Mouse (Mus musculus) right cerebral cortex, postnatal 14 days (tissue): ENCODE measurements around the gene Knstrn.
A peak's percentile ranks its signal among the peaks of the same experiment; 100 is the strongest.

ENCODE experiments used
- DNase-seq: peaks from one replicate; pipeline ENCODE4 v3.0.0; 2022

Knstrn gene

GRCm38 (mm10) chr2:118813981-118814836, at the start of gene Knstrn:
Gene Knstrn, plus strand, starts transcription at chr2:118814003.
- DNase-seq = peak; percentile 86

DNA sequence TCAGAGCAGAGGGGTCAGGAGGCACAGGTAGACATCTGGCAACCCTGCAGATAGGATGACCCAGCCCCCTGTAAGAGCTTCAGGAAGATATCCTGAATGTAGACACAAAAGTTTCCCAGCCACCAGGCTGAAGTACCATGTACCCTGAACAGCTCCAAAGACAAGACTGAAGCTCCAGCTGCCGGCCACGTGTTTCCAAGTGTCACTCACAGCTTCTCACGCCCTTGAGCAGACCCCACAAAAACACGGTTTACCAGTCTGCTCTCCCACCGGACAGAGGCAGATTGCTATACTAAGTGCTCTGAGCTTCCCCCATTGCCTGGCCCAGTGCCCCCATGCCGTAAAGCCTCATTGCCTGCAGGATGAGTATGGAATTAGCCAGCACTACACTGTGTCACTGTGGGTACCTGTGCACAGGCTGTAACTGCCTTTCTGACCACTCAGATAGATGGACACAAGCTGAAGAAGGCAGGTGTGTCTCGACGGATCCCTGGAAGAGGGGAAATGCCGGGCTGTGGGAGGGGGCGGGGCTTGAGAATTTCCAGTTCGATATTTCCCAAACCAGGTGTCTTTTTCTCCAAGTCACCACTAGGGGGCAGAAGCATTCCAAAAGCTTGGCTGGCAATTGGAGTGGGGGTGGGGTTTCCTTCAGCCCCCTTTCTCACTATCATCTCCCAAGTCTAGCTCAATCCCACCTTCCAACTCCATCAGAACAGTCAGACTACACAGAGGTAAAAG, 49.5 kb upstream of the Knstrn start:
- DNase-seq = peak; percentile 59

GRCm38 (mm10) chr2:118764875-118765274, 48.9 kb upstream of the Knstrn start:
- DNase-seq = no peak

DNA sequence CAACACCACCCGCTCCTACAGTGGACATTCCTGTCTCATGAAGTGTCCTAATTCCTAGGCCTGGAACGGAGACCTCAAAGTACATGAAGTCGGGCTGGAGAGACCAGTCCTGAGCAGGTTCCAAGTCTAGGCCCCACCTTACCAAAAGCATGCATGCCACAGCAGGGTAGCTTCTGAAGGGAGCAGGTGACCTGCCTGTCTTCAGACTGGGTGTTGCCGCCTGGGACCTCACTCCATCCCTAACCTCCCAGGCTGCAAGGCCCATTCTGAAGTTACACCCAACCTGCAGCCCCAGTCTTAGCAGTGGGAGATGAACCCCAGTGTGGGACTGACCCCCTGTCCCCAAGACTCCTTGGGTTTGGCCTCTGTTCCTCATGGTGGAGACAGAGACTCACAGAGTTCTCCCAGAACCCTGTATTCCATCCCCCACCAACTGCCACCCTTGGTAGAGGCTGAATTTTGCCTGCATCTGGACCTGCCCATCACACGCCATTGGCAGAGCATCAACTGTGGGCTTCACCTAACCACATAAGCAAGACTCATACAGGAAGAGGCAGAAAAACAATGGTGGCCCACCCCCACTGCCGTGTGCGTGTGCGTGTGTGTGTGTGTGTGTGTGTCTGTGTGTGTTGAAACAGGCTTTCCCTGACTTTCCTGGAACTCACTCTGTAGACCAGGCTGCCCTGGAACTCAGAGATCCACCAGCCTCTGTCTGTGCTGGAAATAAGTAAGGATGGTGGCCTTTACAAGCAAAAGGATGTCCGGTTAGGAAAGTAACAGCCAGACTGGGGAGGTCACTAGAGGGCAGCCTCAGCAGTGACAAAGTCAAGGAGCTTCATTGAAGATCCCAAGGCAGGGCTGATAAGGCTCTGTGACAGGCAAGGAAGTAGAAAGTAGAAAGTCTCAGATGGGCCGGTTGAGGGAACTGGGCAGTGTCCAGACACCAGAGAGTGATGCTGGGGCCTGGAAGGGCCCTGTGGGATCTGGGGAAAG, 47.5 kb upstream of the Knstrn start:
- DNase-seq = no peak

DNA sequence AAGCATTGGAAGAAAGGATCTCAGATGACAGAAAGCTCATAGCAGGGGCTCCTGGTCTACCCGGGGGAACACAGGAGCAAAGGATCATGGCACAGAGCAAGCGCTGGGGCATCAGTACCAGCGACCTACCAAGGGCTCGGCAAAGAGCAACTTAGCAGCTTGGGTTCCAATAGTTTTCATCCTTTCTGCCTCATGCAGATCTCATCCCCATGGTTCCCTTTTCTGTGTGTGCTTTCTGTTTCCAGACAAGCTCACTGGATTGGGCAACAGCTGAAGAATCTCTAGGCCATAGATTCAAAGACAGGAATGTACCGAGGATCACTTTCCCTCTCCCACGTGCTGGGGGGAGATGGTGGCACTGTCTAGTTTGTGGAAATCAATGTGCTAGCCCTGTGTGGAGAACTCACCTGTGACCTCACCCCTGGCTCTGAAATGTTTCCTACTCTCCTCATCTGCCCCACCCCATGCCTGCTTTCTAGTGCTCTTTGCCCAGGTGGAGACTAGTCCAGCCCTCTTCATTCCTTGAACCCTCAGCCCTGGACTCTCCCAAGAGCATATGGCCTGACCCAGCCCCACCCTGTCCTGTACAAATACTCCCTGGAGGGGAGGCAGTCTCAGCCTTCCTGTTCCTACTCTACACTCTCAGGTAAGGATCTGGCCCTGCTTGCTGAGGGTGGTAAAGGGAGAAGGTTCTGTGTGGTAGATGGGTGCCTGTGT, 41.5 kb upstream of the Knstrn start, which contains the start of gene Phgr1:
Gene Phgr1 (plus strand): TSS at position 612 of the 717 bp plus-strand sequence.
- DNase-seq = no peak

DNA sequence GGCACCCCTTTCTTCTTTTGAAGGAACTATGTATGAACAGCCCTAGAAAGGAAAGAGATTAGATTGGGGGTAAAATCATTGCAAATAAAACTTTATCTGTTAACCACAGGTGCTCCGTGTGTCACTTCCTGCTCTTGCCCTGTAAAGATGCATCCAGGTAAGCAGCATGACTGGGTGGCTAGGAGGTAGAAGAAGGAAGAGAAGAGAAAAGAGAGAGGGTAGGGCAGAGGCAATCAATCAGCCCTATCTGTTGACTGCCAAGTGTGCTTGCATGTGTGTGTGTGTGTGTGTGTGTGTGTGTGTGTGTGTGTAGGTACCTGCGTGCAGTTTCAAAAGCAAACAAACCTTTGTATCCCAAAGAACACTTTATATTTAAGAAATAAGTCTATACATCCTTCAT, 39.3 kb upstream of the Knstrn start:
- DNase-seq = no peak

- no peak for DNase-seq
These were observed 38.4 kb upstream of the Knstrn start for GRCm38 (mm10) chr2:118775396-118775795.

- DNase-seq = peak; percentile 47
These were observed 38.0 kb upstream of the Knstrn start for GRCm38 (mm10) chr2:118775846-118776245.

DNA sequence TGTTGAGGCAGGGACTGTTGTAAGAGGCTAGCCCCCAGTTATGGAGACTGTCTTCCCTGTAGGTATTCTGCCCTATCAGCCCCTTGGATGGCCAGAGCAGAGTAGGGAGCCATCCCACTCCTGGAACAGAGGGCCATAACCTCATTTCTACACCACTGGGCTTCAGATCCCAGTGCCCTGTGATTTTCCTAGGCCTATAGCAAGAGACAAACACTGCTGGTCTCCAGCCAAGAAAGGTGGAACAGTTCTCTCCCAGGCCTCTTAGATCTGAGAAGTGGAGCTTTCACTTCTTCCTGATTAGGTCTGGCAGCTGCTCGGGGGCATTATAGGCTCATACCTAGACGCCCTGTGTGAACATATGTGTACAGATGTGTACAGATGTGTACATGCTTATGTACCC, 37.5 kb upstream of the Knstrn start:
- DNase-seq = no peak

DNA sequence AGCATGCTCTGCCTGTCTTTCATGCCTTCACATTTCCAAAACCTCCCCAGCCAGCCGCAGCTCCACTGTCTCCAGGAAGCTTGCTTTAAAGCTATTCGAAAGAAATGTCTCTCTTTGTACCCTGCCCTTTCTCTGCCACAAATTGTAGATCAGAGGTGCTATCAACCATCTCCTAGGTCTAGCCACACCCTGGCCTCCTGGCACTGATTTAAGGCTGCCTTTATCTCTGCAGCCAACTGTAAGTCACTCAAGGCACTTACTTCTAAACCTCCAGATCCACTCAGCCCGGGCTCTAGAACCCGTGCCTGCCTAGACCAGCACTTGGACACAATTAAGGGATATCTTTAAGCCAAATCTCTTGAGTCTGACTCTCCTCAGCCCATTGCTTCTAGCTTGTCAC, 35.4 kb upstream of the Knstrn start:
- DNase-seq = no peak

DNA sequence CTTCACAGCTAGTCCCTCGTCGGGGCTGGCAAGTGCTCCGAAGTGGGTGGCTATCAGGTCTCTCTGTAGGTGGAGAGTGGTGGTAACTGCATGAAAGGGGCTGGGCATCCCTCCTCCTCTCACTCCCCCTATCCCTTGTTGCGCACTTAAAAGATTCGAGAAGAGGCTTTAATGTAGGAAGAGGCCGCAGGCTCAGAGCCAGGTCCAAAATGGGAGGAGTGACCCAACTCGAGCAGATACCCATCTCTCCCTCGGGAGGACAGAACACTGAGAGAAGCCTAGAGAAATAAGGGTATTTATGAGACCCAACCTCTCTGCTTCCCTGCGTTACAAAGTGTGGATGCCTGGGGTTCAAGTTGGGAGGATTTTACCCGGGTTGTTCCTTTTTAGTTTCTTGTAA, 34.7 kb upstream of the Knstrn start:
- no peak for DNase-seq

GRCm38 (mm10) chr2:118779504-118780480, 34.0 kb upstream of the Knstrn start, which contains the start of gene Disp2:
Gene Disp2, plus strand, starts transcription at chr2:118779719.
- DNase-seq = peak; percentile 95

- DNase-seq = no peak
These were observed 32.7 kb upstream of the Knstrn start for GRCm38 (mm10) chr2:118781115-118781514.

GRCm38 (mm10) chr2:118782303-118782702, 31.5 kb upstream of the Knstrn start:
- DNase-seq = no peak

GRCm38 (mm10) chr2:118783093-118783492, 30.7 kb upstream of the Knstrn start:
- DNase-seq = no peak

GRCm38 (mm10) chr2:118783663-118784062, 30.1 kb upstream of the Knstrn start:
- DNase-seq = no peak

DNA sequence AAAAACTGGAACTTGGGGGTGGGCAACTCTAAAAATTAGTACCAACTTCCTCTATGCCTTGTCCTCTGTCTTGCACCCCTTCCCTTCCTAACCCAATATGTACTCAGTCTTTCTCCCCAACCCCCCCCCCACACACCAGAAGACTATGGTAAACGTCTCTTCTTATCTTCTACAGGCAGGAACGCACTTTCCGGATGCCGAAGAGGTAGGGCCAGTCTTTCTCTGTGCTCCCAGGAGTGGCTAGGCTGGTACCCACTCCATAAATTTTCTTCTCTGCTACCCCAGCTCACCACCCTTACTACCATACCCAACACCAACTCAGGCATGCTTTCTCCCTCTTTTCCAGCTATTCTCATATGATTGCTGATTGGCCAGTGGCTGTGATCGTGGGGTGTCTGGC, 27.3 kb upstream of the Knstrn start:
- no peak for DNase-seq

DNA sequence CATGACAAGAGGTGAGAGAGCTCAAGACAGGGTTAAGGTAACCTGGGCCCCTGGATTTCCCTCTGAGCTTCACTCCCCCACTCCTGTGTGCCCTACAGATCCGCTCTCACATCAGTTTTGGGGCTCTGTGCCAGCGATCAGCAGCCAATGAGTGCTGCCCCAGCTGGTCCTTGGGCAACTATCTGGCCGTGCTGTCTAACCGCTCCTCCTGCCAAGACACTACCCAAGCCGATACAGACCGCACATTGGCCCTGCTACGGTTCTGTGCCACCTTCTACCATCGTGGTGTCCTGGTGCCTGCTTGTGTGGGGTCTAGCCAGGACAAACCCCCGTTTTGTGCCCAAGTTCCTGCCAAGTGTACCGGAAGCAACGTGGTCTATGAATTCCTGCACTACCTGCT, 24.3 kb upstream of the Knstrn start:
- DNase-seq = no peak

DNA sequence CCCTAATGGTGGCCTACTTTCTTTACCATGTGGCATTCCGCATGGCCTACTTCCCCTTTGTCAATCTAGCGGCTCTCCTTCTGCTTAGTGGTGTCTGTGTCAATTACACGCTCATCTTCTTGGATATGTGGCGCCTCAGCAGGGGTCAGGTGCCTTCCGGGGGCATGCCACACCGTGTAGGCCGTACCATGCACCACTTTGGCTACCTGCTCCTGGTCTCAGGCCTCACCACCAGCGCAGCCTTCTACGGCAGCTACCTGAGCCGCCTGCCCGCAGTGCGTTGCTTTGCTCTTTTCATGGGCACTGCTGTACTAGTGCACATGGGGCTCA, 23.6 kb upstream of the Knstrn start:
- DNase-seq = no peak

DNA sequence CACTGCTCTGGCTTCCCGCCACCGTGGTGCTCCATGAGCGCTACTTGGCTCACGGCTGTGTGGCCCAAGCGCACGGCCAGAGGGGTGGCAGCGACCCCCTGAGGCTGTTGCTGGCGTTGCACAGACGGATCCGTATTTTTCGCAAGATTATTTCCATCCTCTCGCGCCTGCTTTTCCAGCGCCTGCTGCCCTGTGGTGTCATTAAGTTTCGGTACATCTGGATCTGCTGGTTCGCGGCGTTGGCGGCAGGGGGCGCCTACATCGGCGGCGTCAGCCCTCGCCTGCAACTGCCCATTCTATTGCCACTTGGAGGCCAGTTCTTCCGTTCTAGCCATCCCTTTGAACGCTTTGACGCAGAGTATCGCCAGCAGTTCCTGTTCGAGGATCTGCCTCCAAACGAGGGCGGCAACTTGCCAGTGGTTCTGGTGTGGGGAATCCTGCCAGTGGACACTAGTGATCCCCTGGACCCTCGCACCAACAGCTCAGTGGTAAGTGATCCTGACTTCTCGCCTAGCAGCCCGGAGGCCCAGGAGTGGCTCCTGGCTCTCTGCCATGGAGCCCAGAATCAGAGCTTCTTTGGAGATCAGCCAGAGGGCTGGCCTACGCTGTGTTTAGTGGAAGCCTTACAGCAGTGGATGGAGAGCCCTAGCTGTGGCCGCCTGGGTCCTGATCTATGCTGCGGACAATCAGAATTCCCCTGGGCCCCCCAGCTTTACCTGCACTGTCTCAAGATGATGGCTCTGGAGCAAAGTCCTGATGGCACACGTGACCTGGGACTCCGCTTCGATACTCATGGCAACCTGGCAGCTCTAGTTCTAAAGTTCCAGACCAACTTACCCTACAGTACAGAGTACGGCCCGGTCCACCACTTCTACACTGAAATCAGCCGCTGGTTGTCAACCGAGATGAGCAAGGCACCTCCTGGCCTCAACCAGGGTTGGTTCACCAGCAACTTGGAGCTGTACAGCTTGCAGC, 23.0 kb upstream of the Knstrn start:
- DNase-seq = peak; percentile 65
